Mouse (Mus musculus) MEL (cell line): ENCODE results near the gene Ap3b1. TPM values are rescaled to one million over a fixed set of nuclear protein-coding genes. Genes with fewer than 3 reads are reported as not detected.

Experiments
- DNase-seq: peaks from one replicate; pipeline ENCODE4 v3.0.0; 2011; ENCODE audit warnings: low read depth, low spot score
- H3K27ac ChIP-seq: 2 replicates; pipeline ENCODE4 v1.5.1; 2012; ENCODE audit warnings: low read depth, mild to moderate bottlenecking, control low read depth, low read length, moderate library complexity; ENCODE audit not compliant: control insufficient read depth
- H3K27me3 ChIP-seq, 2 experiments: fragments of 150-350 bp in 1 of 2; sonication (generic) in 1 of 2; 2 replicates each; pipeline ENCODE4 v1.6.1; 2012; ENCODE audit warnings: low read length in 2 of 2, mild to moderate bottlenecking in 2 of 2, improper control_type of control experiment in 1 of 2, moderate library complexity in 1 of 2; ENCODE audit not compliant: insufficient read depth in 2 of 2, control insufficient read depth in 1 of 2
- H3K36me3 ChIP-seq, 2 experiments: 2 replicates each; pipeline ENCODE4 v1.6.1; 2012 to 2014; ENCODE audit warnings: low read length in 2 of 2, improper control_type of control experiment in 1 of 2, inconsistent platforms in 1 of 2, mild to moderate bottlenecking in 1 of 2; ENCODE audit not compliant: insufficient read depth in 2 of 2, control insufficient read depth in 1 of 2
- H3K4me1 ChIP-seq, 2 experiments: fragments of 150-350 bp in 1 of 2; sonication (generic) in 1 of 2; 2 replicates each; pipeline ENCODE4 v1.6.1; 2012; ENCODE audit warnings: low read length in 2 of 2, improper control_type of control experiment in 1 of 2, mild to moderate bottlenecking in 1 of 2; ENCODE audit not compliant: insufficient read depth in 2 of 2, control insufficient read depth in 1 of 2
- H3K4me3 ChIP-seq, 2 experiments: fragments of 150-350 bp in 1 of 2; sonication (generic) in 1 of 2; 2 replicates each; pipeline ENCODE4 v1.5.1; 2012; ENCODE audit warnings: low read depth in 2 of 2, low read length in 2 of 2, mild to moderate bottlenecking in 2 of 2, moderate library complexity in 2 of 2, control low read depth in 1 of 2, improper control_type of control experiment in 1 of 2; ENCODE audit not compliant: control insufficient read depth in 1 of 2, insufficient read depth in 1 of 2
- H3K79me2 ChIP-seq: 2 replicates; pipeline ENCODE4 v1.6.1; 2012; ENCODE audit warnings: mild to moderate bottlenecking, low read length, moderate library complexity; ENCODE audit not compliant: control insufficient read depth, poor library complexity, insufficient read depth
- H3K9ac ChIP-seq: 2 replicates; pipeline ENCODE4 v1.6.1; 2012; ENCODE audit warnings: low read depth, mild to moderate bottlenecking, control low read depth, low read length, moderate library complexity; ENCODE audit not compliant: control insufficient read depth, poor library complexity, severe bottlenecking
- H3K9me3 ChIP-seq: fragments of 150-350 bp; sonication (generic); replicated peaks from 2 replicates; pipeline ENCODE4 v1.6.1; 2012; ENCODE audit warnings: mild to moderate bottlenecking, low read length, improper control_type of control experiment, moderate library complexity; ENCODE audit not compliant: insufficient read depth
- BHLHE40 ChIP-seq: IDR thresholded peaks from 2 replicates; pipeline ENCODE4 v1.6.1; 2012; ENCODE audit warnings: low read depth, mild to moderate bottlenecking, inconsistent platforms, low read length, improper control_type of control experiment, borderline replicate concordance
- CHD1 ChIP-seq: IDR thresholded peaks from 2 replicates; pipeline ENCODE4 v1.6.1; 2012; ENCODE audit warnings: low read depth, mild to moderate bottlenecking, inconsistent platforms, low read length, improper control_type of control experiment
- CHD2 ChIP-seq: IDR thresholded peaks from 2 replicates; pipeline ENCODE4 v1.6.1; 2011; ENCODE audit warnings: low read length, improper control_type of control experiment
- CTCF ChIP-seq, 3 experiments: IDR thresholded peaks in 2 of 3; conservative IDR thresholded peaks in 1 of 3; 2 replicates each; pipeline ENCODE4 v1.5.1; 2011 to 2012; ENCODE audit warnings: low read length in 3 of 3, low read depth in 2 of 3, mild to moderate bottlenecking in 2 of 3, improper control_type of control experiment in 1 of 3, inconsistent platforms in 1 of 3, mixed read lengths in 1 of 3, moderate library complexity in 1 of 3; ENCODE audit not compliant: control insufficient read depth in 1 of 3, insufficient read depth in 1 of 3, poor library complexity in 1 of 3, severe bottlenecking in 1 of 3
- E2F4 ChIP-seq: IDR thresholded peaks from 2 replicates; pipeline ENCODE4 v1.6.1; 2011; ENCODE audit warnings: low read depth, low read length, improper control_type of control experiment, borderline replicate concordance
- ELF1 ChIP-seq: IDR thresholded peaks from 2 replicates; pipeline ENCODE4 v1.6.1; 2014; ENCODE audit warnings: low read depth, mild to moderate bottlenecking, inconsistent platforms, low read length, improper control_type of control experiment, moderate library complexity
- EP300 ChIP-seq, 2 experiments: IDR thresholded peaks; 2 replicates each; pipeline ENCODE4 v1.6.1; 2011; ENCODE audit warnings: improper control_type of control experiment in 2 of 2, low read length in 2 of 2, low read depth in 1 of 2, mild to moderate bottlenecking in 1 of 2
- GABPA ChIP-seq: IDR thresholded peaks from 2 replicates; pipeline ENCODE4 v1.6.1; 2012; ENCODE audit warnings: low read depth, mild to moderate bottlenecking, inconsistent platforms, low read length, improper control_type of control experiment, moderate library complexity
- GATA1 ChIP-seq: IDR thresholded peaks from 2 replicates; pipeline ENCODE4 v1.6.1; 2011; ENCODE audit warnings: low read depth, low read length, improper control_type of control experiment
- HCFC1 ChIP-seq: IDR thresholded peaks from 2 replicates; pipeline ENCODE4 v1.6.1; 2012; ENCODE audit warnings: low read depth, mild to moderate bottlenecking, inconsistent platforms, low read length, improper control_type of control experiment, moderate library complexity
- JUND ChIP-seq: IDR thresholded peaks from 2 replicates; pipeline ENCODE4 v1.6.1; 2011; ENCODE audit warnings: low read depth, mild to moderate bottlenecking, improper control_type of control experiment, low read length
- KAT2A ChIP-seq: conservative IDR thresholded peaks from 2 replicates; pipeline ENCODE4 v1.6.1; 2012; ENCODE audit warnings: low read depth, low read length, improper control_type of control experiment, inconsistent platforms
- MAFK ChIP-seq: IDR thresholded peaks from 2 replicates; pipeline ENCODE4 v1.6.1; 2011; ENCODE audit warnings: low read depth, mild to moderate bottlenecking, low read length, improper control_type of control experiment, borderline replicate concordance
- MAX ChIP-seq: IDR thresholded peaks from 2 replicates; pipeline ENCODE4 v1.6.1; 2011; ENCODE audit warnings: low read length, improper control_type of control experiment
- MAZ ChIP-seq: IDR thresholded peaks from 2 replicates; pipeline ENCODE4 v1.6.1; 2012; ENCODE audit warnings: low read depth, mild to moderate bottlenecking, inconsistent platforms, low read length, improper control_type of control experiment
- MEF2A ChIP-seq: IDR thresholded peaks from 2 replicates; pipeline ENCODE4 v1.6.1; 2014; ENCODE audit warnings: low read depth, mild to moderate bottlenecking, inconsistent platforms, low read length, improper control_type of control experiment; ENCODE audit not compliant: poor library complexity, insufficient replicate concordance, severe bottlenecking; ENCODE audit errors: extremely low read depth
- MXI1 ChIP-seq: IDR thresholded peaks from 2 replicates; pipeline ENCODE4 v1.6.1; 2011; ENCODE audit warnings: mild to moderate bottlenecking, low read depth, low read length, improper control_type of control experiment
- MYB ChIP-seq: IDR thresholded peaks from 2 replicates; pipeline ENCODE4 v1.6.1; 2011; ENCODE audit warnings: mild to moderate bottlenecking, low read depth, low read length, improper control_type of control experiment
- MYC ChIP-seq: IDR thresholded peaks from 2 replicates; pipeline ENCODE4 v1.6.1; 2011; ENCODE audit warnings: low read depth, mild to moderate bottlenecking, low read length, improper control_type of control experiment, moderate library complexity
- NELFE ChIP-seq: IDR thresholded peaks from 2 replicates; pipeline ENCODE4 v1.6.1; 2011; ENCODE audit warnings: low read depth, low read length, improper control_type of control experiment
- POLR2A ChIP-seq, 2 experiments: IDR thresholded peaks; 2 replicates each; pipeline ENCODE4 v1.6.1; 2011 to 2012; ENCODE audit warnings: low read length in 2 of 2, mild to moderate bottlenecking in 2 of 2, control low read depth in 1 of 2, improper control_type of control experiment in 1 of 2, low read depth in 1 of 2, moderate library complexity in 1 of 2; ENCODE audit not compliant: control insufficient read depth in 1 of 2, insufficient read depth in 1 of 2, poor library complexity in 1 of 2
- POLR2AphosphoS2 ChIP-seq: IDR thresholded peaks from 2 replicates; pipeline ENCODE4 v1.6.1; 2011; ENCODE audit warnings: low read length, improper control_type of control experiment
- RAD21 ChIP-seq: IDR thresholded peaks from 2 replicates; pipeline ENCODE4 v1.6.1; 2011; ENCODE audit warnings: mild to moderate bottlenecking, low read depth, low read length, improper control_type of control experiment
- RCOR1 ChIP-seq: IDR thresholded peaks from 2 replicates; pipeline ENCODE4 v1.6.1; 2012; ENCODE audit warnings: low read depth, mild to moderate bottlenecking, inconsistent platforms, low read length, improper control_type of control experiment
- SIN3A ChIP-seq: IDR thresholded peaks from 2 replicates; pipeline ENCODE4 v1.6.1; 2012; ENCODE audit warnings: low read length, improper control_type of control experiment, inconsistent platforms
- SMC3 ChIP-seq: IDR thresholded peaks from 2 replicates; pipeline ENCODE4 v1.6.1; 2011; ENCODE audit warnings: low read depth, low read length, improper control_type of control experiment
- TAL1 ChIP-seq: IDR thresholded peaks from 2 replicates; pipeline ENCODE4 v1.6.1; 2012; ENCODE audit warnings: mild to moderate bottlenecking, inconsistent platforms, low read length, moderate library complexity, mixed read lengths
- TCF12 ChIP-seq: IDR thresholded peaks from 2 replicates; pipeline ENCODE4 v1.6.1; 2014; ENCODE audit warnings: low read depth, mild to moderate bottlenecking, inconsistent platforms, low read length, improper control_type of control experiment, moderate library complexity
- UBTF ChIP-seq: IDR thresholded peaks from 2 replicates; pipeline ENCODE4 v1.6.1; 2012; ENCODE audit warnings: low read depth, mild to moderate bottlenecking, inconsistent platforms, low read length, improper control_type of control experiment, moderate library complexity, borderline replicate concordance; ENCODE audit not compliant: insufficient read depth
- USF1 ChIP-seq: IDR thresholded peaks from 2 replicates; pipeline ENCODE4 v1.6.1; 2014; ENCODE audit warnings: low read depth, mild to moderate bottlenecking, inconsistent platforms, low read length, improper control_type of control experiment, moderate library complexity
- USF2 ChIP-seq, 2 experiments: IDR thresholded peaks; 2 replicates each; pipeline ENCODE4 v1.6.1; 2011 to 2012; ENCODE audit warnings: improper control_type of control experiment in 2 of 2, low read length in 2 of 2, borderline replicate concordance in 1 of 2, inconsistent platforms in 1 of 2, low read depth in 1 of 2, mild to moderate bottlenecking in 1 of 2; ENCODE audit not compliant: insufficient read depth in 1 of 2
- ZC3H11A ChIP-seq: IDR thresholded peaks from 2 replicates; pipeline ENCODE4 v1.6.1; 2012; ENCODE audit warnings: low read depth, mild to moderate bottlenecking, inconsistent platforms, low read length, improper control_type of control experiment
- ZKSCAN1 ChIP-seq: IDR thresholded peaks from 2 replicates; pipeline ENCODE4 v1.6.1; 2012; ENCODE audit warnings: low read depth, mild to moderate bottlenecking, inconsistent platforms, low read length, improper control_type of control experiment, moderate library complexity
- ZMIZ1 ChIP-seq: IDR thresholded peaks from 2 replicates; pipeline ENCODE4 v1.6.1; 2012; ENCODE audit warnings: low read depth, mild to moderate bottlenecking, inconsistent platforms, low read length, improper control_type of control experiment, moderate library complexity
- ZNF384 ChIP-seq: IDR thresholded peaks from 2 replicates; pipeline ENCODE4 v1.6.1; 2012; ENCODE audit warnings: low read depth, mild to moderate bottlenecking, inconsistent platforms, low read length, improper control_type of control experiment
- polyA plus RNA-seq, 2 experiments: library from polyadenylated mRNA; stranded (reverse) in 1 of 2; unstranded in 1 of 2; fragments of >175 nt in 1 of 2; fragments of >200 nt in 1 of 2; gene quantifications; 2 replicates each; pipeline versions ENCODE4 v1.2.1 to v1.2.4; 2012; ENCODE audit warnings: low replicate concordance in 2 of 2, low read depth in 1 of 2; ENCODE audit not compliant: insufficient read length in 2 of 2, insufficient read depth in 1 of 2, missing spikeins in 1 of 2
- total RNA-seq: library from RNA; depleted of rRNA; stranded (reverse); fragments of 300-350 nt; gene quantifications from 2 replicates; pipeline ENCODE4 v1.2.3, GENCODE M21; 2012; rRNA removed

The Ap3b1 gene
- total RNA-seq, result 36.7 and 42.9 TPM in 2 replicates
- polyA plus RNA-seq, result 10 to 100 TPM in 1 of 2 experiments, not detected in 1; 74.5 TPM

DNA sequence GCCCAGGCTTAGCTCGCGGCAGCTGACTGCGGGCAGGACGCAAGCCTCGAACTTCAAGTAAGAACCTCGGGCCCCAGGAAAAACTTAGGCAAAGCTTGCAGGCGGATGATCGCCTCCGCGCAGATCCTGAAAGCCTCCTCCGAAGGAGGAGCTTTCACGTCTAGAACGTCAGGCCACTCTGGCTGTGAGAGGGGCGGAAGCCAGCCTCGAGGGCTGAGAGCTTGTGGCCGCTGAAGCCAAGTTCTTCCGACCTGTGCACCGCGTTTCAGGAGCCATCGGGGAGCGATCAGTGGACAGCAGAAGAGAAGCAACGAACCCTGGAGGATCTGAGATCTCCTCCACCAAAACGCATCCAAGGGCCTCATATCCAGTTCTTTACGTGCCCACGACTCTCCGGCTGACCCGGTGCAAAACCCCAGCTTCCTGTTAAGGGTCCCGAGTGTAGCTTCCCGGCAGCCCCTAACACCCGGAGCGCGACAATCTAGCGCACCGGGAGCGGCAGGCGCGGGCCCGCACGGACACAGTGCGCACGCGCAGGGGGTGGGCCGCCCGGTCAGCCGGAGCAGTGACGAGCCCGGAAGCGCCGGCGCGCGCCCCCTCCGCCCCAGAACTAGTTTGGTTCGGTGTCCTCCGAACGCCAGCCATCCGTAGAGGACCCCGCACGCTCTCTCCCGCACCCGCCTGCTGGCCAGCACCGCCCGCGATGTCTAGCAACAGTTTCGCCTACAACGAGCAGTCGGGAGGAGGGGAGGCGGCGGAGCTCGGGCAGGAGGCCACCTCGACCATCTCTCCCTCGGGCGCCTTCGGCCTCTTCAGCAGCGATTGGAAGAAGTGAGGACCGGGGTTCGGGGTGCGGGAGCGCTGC lies at the start of gene Ap3b1:
Gene Ap3b1 (plus strand): TSS at position 560 of the 865 bp plus-strand sequence.
- Histone ChIP-seq H3K9ac (peak within 1 kb of the TSS; percentile 90), H3K9me3 (no peaks in the 10 kb centered on the region), H3K79me2 (peaks cover 34% of the 10 kb centered on the region), H3K27ac (peak within 1 kb of the TSS; percentile 85), H3K36me3 (peaks cover 0 to 14% of the 10 kb centered on the region in 2 experiments; a peak in 3 of 4 replicates), H3K4me3 (peak within 1 kb of the TSS; percentile 79 to 100), H3K27me3 (no peaks in the 10 kb centered on the region), H3K4me1 (peaks cover 0 to 5% of the 10 kb centered on the region in 2 experiments; a peak in 1 of 4 replicates)
- peak; percentile 90 for DNase-seq
- TF ChIP-seq E2F4 (peak; percentile 57; the same call in 1 of the 2 replicates), MYC (0 out of 2 replicates have a peak, but pooled peaks have one; percentile 61), UBTF (no peak), RAD21 (no peak), NELFE (peak; percentile 88), ELF1 (peak; percentile 92), MAFK (no peak), TAL1 (no peak), ZKSCAN1 (no peak), CHD1 (no peak), JUND (no peak), USF1 (peak; percentile 45; the same call in 1 of the 2 replicates), SIN3A (peak; percentile 66; the same call in 1 of the 2 replicates), GATA1 (no peak), ZC3H11A (no peak), POLR2AphosphoS2 (peak; percentile 75), MAZ (peak; percentile 48; the same call in 1 of the 2 replicates), MEF2A (no peak; the same call in 1 of the 2 replicates), EP300 (IDR thresholded peaks at IDR 0.05; ENCODE audit: low read depth in 1 of 2, low read length in 2 of 2) (no peak), MAX (peak; percentile 55; the same call in 1 of the 2 replicates), ZNF384 (no peak), POLR2A (IDR thresholded peaks at IDR 0.05; ENCODE audit: control insufficient read depth in 1 of 2, insufficient read depth in 1 of 2, low read depth in 1 of 2, low read length in 2 of 2, poor library complexity in 1 of 2) (peak; percentile 82 to 87), MXI1 (peak; percentile 51), ZMIZ1 (peak; percentile 80), RCOR1 (0 out of 2 replicates have a peak, but pooled peaks have one; percentile 9), BHLHE40 (no peak), TCF12 (peak; percentile 49; the same call in 1 of the 2 replicates), CTCF (IDR thresholded peaks at IDR 0.05 in 2 of 3, conservative IDR thresholded peaks at IDR 0.05 in 1 of 3; ENCODE audit: control insufficient read depth in 1 of 3, insufficient read depth in 1 of 3, low read depth in 2 of 3, low read length in 3 of 3, poor library complexity in 1 of 3, severe bottlenecking in 1 of 3) (no peak), SMC3 (no peak), CHD2 (no peak), KAT2A (0 out of 2 replicates have a peak, but pooled peaks have one; percentile 20), HCFC1 (peak; percentile 75), USF2 (IDR thresholded peaks at IDR 0.05; ENCODE audit: borderline replicate concordance in 1 of 2, insufficient read depth in 1 of 2, low read depth in 1 of 2, low read length in 2 of 2) (no peak), MYB (no peak), GABPA (no peak)
